Mouse (Mus musculus) liver, embryonic 16.5 days (tissue): Measurements from ENCODE around the gene Tlr6. TPM values are rescaled to one million over a fixed set of nuclear protein-coding genes. Genes with fewer than 3 reads are reported as not detected.
A peak's percentile ranks its signal among the peaks of the same experiment; 100 is the strongest.

Source experiments
- ATAC-seq: fragments of 200-750 bp; cut with Nextera tagmentation; 2 replicates; pipeline ENCODE4 v1.8.0; 2017; ENCODE audit warnings: low read depth, mild to moderate bottlenecking, moderate number of reproducible peaks, moderate library complexity
- H3K27ac ChIP-seq: fragments of 300-500 bp; sonication (generic); 2 replicates; pipeline ENCODE4 v1.5.1; 2014; ENCODE audit warnings: mild to moderate bottlenecking, low read length
- H3K27me3 ChIP-seq: fragments of 300-500 bp; sonication (generic); 2 replicates; pipeline ENCODE4 v1.6.1; 2014; ENCODE audit warnings: low read depth, low read length, mixed read lengths; ENCODE audit not compliant: control insufficient read depth, insufficient read depth
- H3K36me3 ChIP-seq: fragments of 300-500 bp; sonication (generic); 2 replicates; pipeline ENCODE4 v1.6.1; 2014; ENCODE audit warnings: mild to moderate bottlenecking; ENCODE audit not compliant: control insufficient read depth, insufficient read depth
- H3K4me1 ChIP-seq: fragments of 300-500 bp; sonication (generic); 2 replicates; pipeline ENCODE4 v1.6.1; 2014; ENCODE audit warnings: low read depth, low read length, mixed read lengths; ENCODE audit not compliant: control insufficient read depth
- H3K4me2 ChIP-seq: fragments of 300-500 bp; sonication (generic); 2 replicates; pipeline ENCODE4 v1.6.1; 2014; ENCODE audit warnings: low read depth, low read length, mixed read lengths
- H3K4me3 ChIP-seq: fragments of 300-500 bp; sonication (generic); 2 replicates; pipeline ENCODE4 v1.5.1; 2014; ENCODE audit warnings: low read depth, mild to moderate bottlenecking, low read length
- H3K9ac ChIP-seq: fragments of 300-500 bp; sonication (generic); 2 replicates; pipeline ENCODE4 v1.6.1; 2014; ENCODE audit warnings: low read depth, low read length
- H3K9me3 ChIP-seq: fragments of 300-500 bp; sonication (generic); replicated peaks from 2 replicates; pipeline ENCODE4 v1.6.1; 2016; ENCODE audit warnings: low read length; ENCODE audit not compliant: control insufficient read depth
- WGBS: fragments of 180-500 bp; shearing (Covaris S2); extraction: QIAGEN DNeasy Blood & Tissue Kit; methylation state at CpG from one replicate; pipeline ENCODE4 v1.1.7; 2014; ENCODE audit not compliant: insufficient replicate concordance; 5-methylcytosine and 5-hydroxymethylcytosine counted together
- polyA plus RNA-seq: library from polyadenylated mRNA; unstranded; fragments of >200 nt; fragmentation: Nextera tagmentation; extraction: Ambion mirVana; gene quantifications from 2 replicates; pipeline ENCODE4 v1.2.1, GENCODE M21; 2015

Tlr6 gene
- polyA plus RNA-seq = 0.42 and 0.89 TPM in 2 replicates

- Histone ChIP-seq H3K4me3 (no peak within 1 kb of the TSS), H3K4me1 (no peaks in the 10 kb centered on the region), H3K4me2 (peak within 1 kb of the TSS; percentile 32), H3K36me3 (no peaks in the 10 kb centered on the region), H3K9ac (no peak within 1 kb of the TSS), H3K9me3 (no peaks in the 10 kb centered on the region), H3K27me3 (no peaks in the 10 kb centered on the region), H3K27ac (peak within 1 kb of the TSS; percentile 49)
- WGBS = 53% methylated on average over 13 of the region's 13 CpGs
- ATAC-seq = no peak
These were observed at the start of gene Tlr6 for GRCm38 (mm10) chr5:64959843-64960230. Tlr6 (minus strand) TSS chr5:64960097.

DNA sequence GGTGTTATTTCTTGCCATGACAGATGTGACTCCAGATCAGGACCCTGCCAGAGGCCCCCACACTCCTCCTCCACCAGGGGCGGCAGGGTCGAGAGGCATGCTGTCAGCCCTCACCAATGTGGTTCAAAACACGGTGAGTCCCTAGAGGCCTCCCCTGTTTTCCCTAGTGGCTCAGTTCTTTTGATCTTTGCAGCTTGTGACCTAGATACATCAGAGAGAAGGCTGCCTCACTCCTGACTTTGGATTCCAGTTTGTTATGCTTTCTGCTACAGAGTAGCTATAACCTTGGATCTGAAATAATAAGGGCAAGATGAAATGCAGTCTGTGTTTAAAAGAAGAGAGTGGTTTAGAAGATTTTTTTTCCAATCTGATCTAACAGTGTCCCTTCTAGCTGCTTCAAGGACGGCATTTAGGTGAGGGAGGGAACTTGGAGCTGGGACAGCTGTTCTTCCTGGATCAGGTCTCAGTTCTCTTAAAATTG, 46.2 kb upstream of the Tlr6 start:
- H3K4me1 ChIP-seq = no peaks in the 10 kb centered on the region
- WGBS = 46% methylated on average over 4 of the region's 4 CpGs
- peaks cover 15% of the 10 kb centered on the region; the same call in 1 of the 2 replicates for H3K36me3 ChIP-seq
- H3K9me3 ChIP-seq = no peaks in the 10 kb centered on the region
- no peak overlapping the region for H3K4me3 ChIP-seq
- ATAC-seq = no peak
- H3K27ac ChIP-seq = no peak overlapping the region
- no peak overlapping the region for H3K4me2 ChIP-seq
- H3K27me3 ChIP-seq = no peaks in the 10 kb centered on the region
- no peak overlapping the region for H3K9ac ChIP-seq

DNA sequence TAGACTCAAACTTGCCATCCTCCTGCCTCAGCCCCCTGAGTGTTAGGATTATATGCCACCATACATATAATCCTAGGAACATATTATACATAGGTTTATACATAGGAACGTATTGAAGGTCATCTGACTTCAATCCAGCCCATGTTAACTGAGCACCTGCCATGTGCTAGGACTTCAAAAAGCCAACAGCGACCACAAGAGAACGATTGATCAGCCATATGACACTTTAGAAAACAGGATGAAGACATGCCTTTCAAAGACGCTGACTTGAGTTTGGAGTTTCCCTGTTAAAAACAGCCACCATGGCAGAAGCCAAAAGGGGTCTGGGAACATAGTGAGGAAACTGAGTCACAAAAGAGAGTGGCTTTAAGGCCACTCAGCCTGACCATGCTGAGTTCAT, 45.4 kb upstream of the Tlr6 start:
- Histone ChIP-seq H3K36me3 (peaks cover 13% of the 10 kb centered on the region; the same call in 1 of the 2 replicates), H3K9me3 (no peaks in the 10 kb centered on the region), H3K4me2 (no peak overlapping the region), H3K4me1 (no peaks in the 10 kb centered on the region), H3K9ac (no peak overlapping the region), H3K27me3 (no peaks in the 10 kb centered on the region), H3K4me3 (no peak overlapping the region), H3K27ac (no peak overlapping the region)
- 70% methylated on average over 4 of the region's 4 CpGs for WGBS
- ATAC-seq = no peak

DNA sequence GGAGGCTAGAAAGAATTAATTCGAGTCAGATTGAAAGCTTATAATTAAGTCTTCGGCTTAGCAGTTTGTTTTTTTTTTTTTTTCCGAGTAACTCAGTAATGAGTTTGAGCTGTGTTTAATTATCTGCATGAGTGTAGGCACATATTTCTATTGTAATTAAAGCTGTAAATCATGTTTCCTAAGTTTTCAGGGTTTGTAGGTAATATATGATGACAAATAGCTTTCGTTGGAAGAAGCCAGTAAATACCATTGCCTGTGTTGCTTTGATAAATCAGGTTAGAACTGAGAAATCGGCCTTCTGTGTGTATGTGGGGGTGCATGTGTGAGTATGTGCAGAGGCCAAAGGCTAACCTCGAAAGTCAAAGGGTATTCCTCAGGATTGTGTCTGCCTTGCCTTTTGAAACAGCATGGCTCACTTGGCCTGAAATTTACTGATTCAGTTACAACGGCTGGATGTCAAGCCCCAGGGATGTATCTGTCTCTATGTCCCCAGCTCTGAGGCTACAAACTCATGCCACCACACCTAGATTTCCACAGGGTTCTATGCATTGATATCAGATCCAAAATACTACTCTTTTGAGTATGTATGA, 44.1 kb upstream of the Tlr6 start:
- H3K27me3 ChIP-seq = no peaks in the 10 kb centered on the region
- WGBS = 54% methylated on average over 7 of the region's 7 CpGs

GRCm38 (mm10) chr5:65002940-65003824, 43.3 kb upstream of the Tlr6 start:
- 59% methylated on average over 10 of the region's 10 CpGs for WGBS
- no peaks in the 10 kb centered on the region for H3K36me3 ChIP-seq

More for the DNA sequence above, 44.1 kb upstream of the Tlr6 start:
- Histone ChIP-seq H3K9ac (no peak overlapping the region), H3K4me1 (no peaks in the 10 kb centered on the region), H3K36me3 (peaks cover 3% of the 10 kb centered on the region; the same call in 1 of the 2 replicates), H3K4me3 (no peak overlapping the region), H3K4me2 (no peak overlapping the region), H3K27ac (no peak overlapping the region), H3K9me3 (no peaks in the 10 kb centered on the region)
- ATAC-seq = no peak

DNA sequence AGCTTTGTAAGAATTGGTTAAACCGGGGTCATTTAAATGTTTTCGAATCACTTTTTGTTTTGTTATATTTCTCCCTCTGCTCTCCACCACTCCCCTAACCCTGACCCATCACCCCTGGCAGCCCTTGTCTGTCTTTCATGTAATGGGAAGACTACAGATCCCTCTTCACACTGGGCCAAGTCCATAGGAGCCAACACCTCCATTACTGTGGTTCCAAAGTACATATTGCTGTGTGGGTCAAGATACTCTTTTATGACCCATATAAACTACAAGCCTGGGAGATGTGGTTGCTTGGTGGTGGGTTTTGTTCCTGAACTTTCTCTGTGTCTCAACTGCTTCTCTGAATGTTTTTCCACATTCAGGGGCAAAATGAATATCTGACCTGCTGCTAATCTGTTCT, 35.5 kb upstream of the Tlr6 start:
- H3K4me1 ChIP-seq = no peaks in the 10 kb centered on the region
- no peaks in the 10 kb centered on the region for H3K9me3 ChIP-seq
- no peak overlapping the region for H3K9ac ChIP-seq
- H3K27me3 ChIP-seq = no peaks in the 10 kb centered on the region
- H3K4me3 ChIP-seq = no peak overlapping the region
- no peak overlapping the region for H3K27ac ChIP-seq
- H3K4me2 ChIP-seq = no peak overlapping the region
- 74% methylated on average over 2 of the region's 2 CpGs for WGBS
- H3K36me3 ChIP-seq = no peaks in the 10 kb centered on the region
- no peak for ATAC-seq

More at GRCm38 (mm10) chr5:65002940-65003824, 43.3 kb upstream of the Tlr6 start:
- ATAC-seq = no peak
- Histone ChIP-seq H3K4me2 (no peak overlapping the region), H3K27me3 (no peaks in the 10 kb centered on the region), H3K9ac (no peak overlapping the region), H3K4me1 (no peaks in the 10 kb centered on the region), H3K27ac (no peak overlapping the region), H3K4me3 (no peak overlapping the region), H3K9me3 (no peaks in the 10 kb centered on the region)

- Histone ChIP-seq H3K9me3 (no peaks in the 10 kb centered on the region), H3K36me3 (no peaks in the 10 kb centered on the region), H3K27ac (no peak overlapping the region), H3K4me3 (no peak overlapping the region), H3K4me1 (no peaks in the 10 kb centered on the region), H3K4me2 (no peak overlapping the region), H3K27me3 (no peaks in the 10 kb centered on the region), H3K9ac (no peak overlapping the region)
- ATAC-seq = no peak
- 53% methylated on average over 8 of the region's 8 CpGs for WGBS
These were observed 32.6 kb upstream of the Tlr6 start for GRCm38 (mm10) chr5:64992540-64992939.

DNA sequence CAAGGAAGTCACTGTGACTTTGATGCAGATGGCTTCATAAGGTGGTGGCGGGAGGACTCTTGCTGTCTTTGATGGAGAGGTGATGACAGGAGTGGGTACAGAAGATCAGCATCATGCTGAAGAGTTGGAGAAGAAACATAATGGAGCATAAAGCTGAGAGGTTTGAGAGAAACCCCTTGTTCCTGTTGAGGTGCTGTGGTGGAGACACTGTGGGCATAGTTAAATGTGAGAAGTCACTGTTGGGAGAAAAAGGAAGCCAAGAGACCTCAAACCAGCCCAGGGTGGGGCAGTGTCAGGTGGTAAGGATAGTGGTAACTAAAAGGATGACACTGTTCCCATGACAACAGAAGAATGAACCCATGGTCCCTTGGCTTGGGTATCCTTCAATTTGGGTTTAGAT, 30.0 kb upstream of the Tlr6 start:
- no peak for ATAC-seq
- WGBS = 84% methylated on average over 1 of the region's 1 CpGs
- Histone ChIP-seq H3K9ac (no peak overlapping the region), H3K4me3 (no peak overlapping the region), H3K27me3 (no peaks in the 10 kb centered on the region), H3K27ac (no peak overlapping the region), H3K4me2 (no peak overlapping the region), H3K9me3 (no peaks in the 10 kb centered on the region), H3K36me3 (no peaks in the 10 kb centered on the region), H3K4me1 (no peaks in the 10 kb centered on the region)

GRCm38 (mm10) chr5:64985971-64986370, 26.1 kb upstream of the Tlr6 start:
- Histone ChIP-seq H3K27me3 (no peaks in the 10 kb centered on the region), H3K4me3 (no peak overlapping the region), H3K27ac (no peak overlapping the region), H3K9ac (no peak overlapping the region), H3K4me2 (no peak overlapping the region), H3K36me3 (no peaks in the 10 kb centered on the region), H3K4me1 (no peaks in the 10 kb centered on the region), H3K9me3 (no peaks in the 10 kb centered on the region)
- ATAC-seq = no peak
- WGBS = 31% methylated on average over 7 of the region's 7 CpGs
